Comparison of ENCODE assay signal across 9 mouse cellular contexts in genomic region chr8:121761480-121761879, GRCm38 (mm10). TPM values are rescaled to one million over a fixed set of nuclear protein-coding genes. Genes with fewer than 3 reads are reported as not detected.
A peak's percentile ranks its signal among the peaks of the same experiment; 100 is the strongest.
DNase-seq lines count a peak whose midpoint lies in the region; ATAC-seq and TF ChIP-seq lines count a peak whose summit lies in the region.
"Had no signal": no experiment of that assay in that cellular context is flagged by ENCODE, and none has a peak within 500 bp of the region (broad histone marks: within the 10 kb centered on the region; RNA-seq: fewer than 3 reads in every experiment).

No protein-coding gene starts in this region.

- DNase-seq in gastrocnemius, postnatal 10 days: peak; percentile 38
- no peak for DNase-seq in gastrocnemius, adult 8-10 months (ENCODE audit: low spot score in 2 of 2)
- no peak for DNase-seq in testis, postnatal 14 days (ENCODE audit: low spot score)
- DNase-seq in induced T-regulatory cell, adult 2 months (ENCODE audit: low read depth): peak; percentile 40
- DNase-seq in splenic B cell, adult 2 months (ENCODE audit: low read depth, low spot score): peak; percentile 9
- no peak for DNase-seq in frontal cortex, postnatal 14 days (ENCODE audit: low spot score in 2 of 2)
- DNase-seq: forebrain, postnatal 0 days had no signal

- no peak for TF ChIP-seq CTCF in testis, adult 2 months (IDR thresholded peaks at IDR 0.05; ENCODE audit: control insufficient read depth, insufficient read depth, insufficient replicate concordance, low read depth, low read length)

- ATAC-seq in activated CD4-positive, CD25-positive, alpha-beta regulatory T cell, adult 4 months: no peak
- ATAC-seq: forebrain, postnatal 0 days had no signal

- H3K36me3 ChIP-seq in testis, adult 2 months (ENCODE audit: control insufficient read depth, insufficient read depth, low read length): no peaks in the 10 kb centered on the region
- no peaks in the 10 kb centered on the region for H3K36me3 ChIP-seq in splenic B cell, adult 2 months (ENCODE audit: control insufficient read depth, insufficient read depth, low read length, poor library complexity, severe bottlenecking)

- peaks cover 6% of the 10 kb centered on the region; the same call in 1 of the 2 replicates for H3K4me1 ChIP-seq in testis, adult 2 months (ENCODE audit: control insufficient read depth, insufficient read depth, low read length)

- TF ChIP-seq POLR2A in testis, adult 2 months (IDR thresholded peaks at IDR 0.05; ENCODE audit: control insufficient read depth, low read depth, low read length): 0 out of 2 replicates have a peak, but pooled peaks have one; percentile 22

- H3K27ac ChIP-seq in testis, adult 2 months (ENCODE audit: control insufficient read depth, insufficient read depth, low read depth, low read length): no peak overlapping the region

- no peaks in the 10 kb centered on the region for H3K27me3 ChIP-seq in testis, adult 2 months (ENCODE audit: control insufficient read depth, insufficient read depth, low read length)
- no peaks in the 10 kb centered on the region for H3K27me3 ChIP-seq in splenic B cell, adult 2 months (ENCODE audit: control insufficient read depth, insufficient read depth, low read length, poor library complexity, severe bottlenecking)

- no peak overlapping the region for H3K4me3 ChIP-seq in testis, adult 2 months (ENCODE audit: control insufficient read depth, low read depth, low read length)

RNA-seq across cellular contexts. Expression of gene Jph3, which starts 32.1 kb away (rescaled TPM):
- under 1 TPM; 0.14 to 0.16 TPM for total RNA-seq in gastrocnemius, postnatal 10 days (2021)
- total RNA-seq in gastrocnemius, adult 8-10 months (2022): not detected
- polyA plus RNA-seq in testis, adult 2 months (2012; rRNA removed): 3.1 and 3.3 TPM in 2 replicates
- under 1 TPM in 1 of 2 experiments, not detected in 1; 0.12 TPM for polyA plus RNA-seq in activated CD4-positive, CD25-positive, alpha-beta regulatory T cell, adult 4 months (2017; shearing (Covaris generic))

Comparison
In these comparisons a context has a peak if more than half of its experiments do, and no peak if none do; other contexts are left out.
1. DNase-seq: peak in gastrocnemius, postnatal 10 days (single experiment), induced T-regulatory cell, adult 2 months (single experiment) and splenic B cell, adult 2 months (single experiment); none in gastrocnemius, adult 8-10 months (0 of 2), testis, postnatal 14 days (single experiment) and frontal cortex, postnatal 14 days (0 of 2).